ENCODE assay signal across 18 mouse cellular contexts in genomic region chr1:21010282-21010800, GRCm38 (mm10). TPM values are rescaled to one million over a fixed set of nuclear protein-coding genes. Genes with fewer than 3 reads are reported as not detected.
A peak's percentile ranks its signal among the peaks of the same experiment; 100 is the strongest.
DNase-seq lines count a peak whose midpoint lies in the region; ATAC-seq and TF ChIP-seq lines count a peak whose summit lies in the region.
"Had no signal": no experiment of that assay in that cellular context is flagged by ENCODE, and none has a peak within 500 bp of the region (broad histone marks: within the 10 kb centered on the region; RNA-seq: fewer than 3 reads in every experiment).

No protein-coding gene starts in this region.

- 0 out of 2 replicates have a peak, but pooled peaks cover 7% of the 10 kb centered on the region for H3K4me1 ChIP-seq in heart, postnatal 0 days (ENCODE audit: control insufficient read depth, insufficient read depth)
- peaks cover 19% of the 10 kb centered on the region for H3K4me1 ChIP-seq in heart, embryonic 10.5 days
- H3K4me1 ChIP-seq in embryonic facial prominence, embryonic 14.5 days (ENCODE audit: control insufficient read depth, insufficient read depth, low read length), result no peaks in the 10 kb centered on the region; the same call in 1 of the 2 replicates
- H3K4me1 ChIP-seq: neural tube, embryonic 13.5 days had no signal

- ATAC-seq in heart, postnatal 0 days (ENCODE audit: insufficient read depth, low read depth), result no peak
- no peak for ATAC-seq in embryonic facial prominence, embryonic 14.5 days (ENCODE audit: low read depth)
- ATAC-seq: CD4-positive, CD25-positive, alpha-beta regulatory T cell, adult 4 months had no signal

- TF ChIP-seq EP300 in heart, postnatal 0 days (IDR thresholded peaks at IDR 0.05; ENCODE audit: low read depth), result no peak

- H3K9ac ChIP-seq in heart, postnatal 0 days (replicated peaks; ENCODE audit: low read depth, low read length), result no peak overlapping the region
- H3K9ac ChIP-seq in embryonic facial prominence, embryonic 14.5 days (ENCODE audit: low read depth, low read length), result no peak overlapping the region
- H3K9ac ChIP-seq: liver, embryonic 14.5 days; neural tube, embryonic 13.5 days; stomach, embryonic 15.5 days had no signal

- peaks cover 33% of the 10 kb centered on the region for H3K36me3 ChIP-seq in heart, postnatal 0 days (replicated peaks; ENCODE audit: control insufficient read depth, insufficient read depth, low read length)
- peaks cover 25% of the 10 kb centered on the region for H3K36me3 ChIP-seq in heart, embryonic 10.5 days
- peaks cover 44% of the 10 kb centered on the region for H3K36me3 ChIP-seq in embryonic facial prominence, embryonic 14.5 days (ENCODE audit: control insufficient read depth, insufficient read depth, low read length)

- H3K9me3 ChIP-seq in heart, postnatal 0 days (replicated peaks; ENCODE audit: control insufficient read depth, low read length), result no peaks in the 10 kb centered on the region
- no peaks in the 10 kb centered on the region for H3K9me3 ChIP-seq in heart, embryonic 10.5 days
- H3K9me3 ChIP-seq in embryonic facial prominence, embryonic 14.5 days (ENCODE audit: control insufficient read depth, low read length), result no peaks in the 10 kb centered on the region
- H3K9me3 ChIP-seq: hindbrain, embryonic 10.5 days; neural tube, embryonic 13.5 days; stomach, embryonic 15.5 days had no signal

- H3K4me3 ChIP-seq in heart, postnatal 0 days (ENCODE audit: low read depth, low read length), result no peak overlapping the region
- H3K4me3 ChIP-seq in heart, embryonic 10.5 days, result no peak overlapping the region
- H3K4me3 ChIP-seq in embryonic facial prominence, embryonic 14.5 days (ENCODE audit: low read depth, low read length), result no peak overlapping the region
- H3K4me3 ChIP-seq: hindbrain, embryonic 10.5 days; neural tube, embryonic 13.5 days; stomach, embryonic 15.5 days had no signal

- peak; percentile 4 for DNase-seq in heart, postnatal 0 days (ENCODE audit: low spot score)
- no peak for DNase-seq in heart, embryonic 10.5 days (ENCODE audit: low spot score)
- DNase-seq in brain, adult 2 months (ENCODE audit: low read depth, low spot score), result peak; percentile 44
- DNase-seq in embryonic facial prominence, embryonic 14.5 days (ENCODE audit: low spot score), result peak; percentile 30
- peak; percentile 44 for DNase-seq in lung, postnatal 10 days
- DNase-seq in ovary, adult 18-20 months (ENCODE audit: low spot score), result no peak
- DNase-seq in adrenal gland, postnatal 14 days, result no peak
- no peak for DNase-seq in cerebellum, adult 9-10 months
- DNase-seq: adrenal gland, postnatal 10 days; cerebellum, adult 9-11 months; kidney, postnatal 10 days had no signal

- WGBS in heart, postnatal 0 days, result 55% methylated on average over 6 of the region's 6 CpGs
- 58% methylated on average over 6 of the region's 6 CpGs for WGBS in heart, embryonic 10.5 days
- WGBS in embryonic facial prominence, embryonic 14.5 days, result 65% methylated on average over 6 of the region's 6 CpGs

- H3K27me3 ChIP-seq in heart, postnatal 0 days (ENCODE audit: control insufficient read depth, insufficient read depth, low read length), result no peaks in the 10 kb centered on the region
- no peaks in the 10 kb centered on the region for H3K27me3 ChIP-seq in heart, embryonic 10.5 days (ENCODE audit: insufficient read depth, poor library complexity, severe bottlenecking)
- H3K27me3 ChIP-seq in embryonic facial prominence, embryonic 14.5 days (replicated peaks; ENCODE audit: control insufficient read depth, insufficient read depth, low read length), result no peaks in the 10 kb centered on the region
- H3K27me3 ChIP-seq: neural tube, embryonic 13.5 days; stomach, embryonic 15.5 days had no signal

- TF ChIP-seq CTCF in heart, postnatal 0 days (IDR thresholded peaks at IDR 0.05; ENCODE audit: low read depth), result no peak

- H3K27ac ChIP-seq in heart, postnatal 0 days (ENCODE audit: low read depth), result no peak overlapping the region
- H3K27ac ChIP-seq in heart, embryonic 10.5 days, result no peak overlapping the region
- H3K27ac ChIP-seq in embryonic facial prominence, embryonic 14.5 days (replicated peaks; ENCODE audit: low read depth, low read length), result no peak overlapping the region
- H3K27ac ChIP-seq: hindbrain, embryonic 10.5 days; liver, embryonic 14.5 days; neural tube, embryonic 13.5 days; stomach, embryonic 15.5 days had no signal

- no peak overlapping the region for H3K4me2 ChIP-seq in heart, postnatal 0 days (ENCODE audit: low read depth, low read length)
- no peak overlapping the region for H3K4me2 ChIP-seq in embryonic facial prominence, embryonic 14.5 days (ENCODE audit: low read depth, low read length)
- H3K4me2 ChIP-seq: neural tube, embryonic 13.5 days; stomach, embryonic 15.5 days had no signal

RNA-seq across cellular contexts. Expression of gene Efhc1, which starts 58.9 kb away (rescaled TPM):
- total RNA-seq in heart, postnatal 0 days (2014; rRNA removed; ENCODE audit: low replicate concordance), result 0.27 TPM in 1 of 2 replicates, not detected in the other
- 0.64 and 1.4 TPM in 2 replicates for polyA plus RNA-seq in heart, postnatal 0 days (2015; fragmentation: Nextera tagmentation; extraction: Ambion mirVana)
- 0.75 and 1.1 TPM in 2 replicates for polyA plus RNA-seq in heart, embryonic 10.5 days (2016; fragmentation: Nextera tagmentation; extraction: Ambion mirVana)
- 5.7 and 10.6 TPM in 2 replicates for polyA plus RNA-seq in embryonic facial prominence, embryonic 14.5 days (2014; fragmentation: Nextera tagmentation; extraction: Ambion mirVana)
- 1.7 and 1.9 TPM in 2 replicates for total RNA-seq in adrenal gland, postnatal 14 days (2021)
- total RNA-seq: megakaryocyte-erythroid progenitor cell, adult 5-6 weeks; MEL had no signal

Comparison
In these comparisons a context has a peak if more than half of its experiments do, and no peak if none do; other contexts are left out.
1. DNase-seq: peak in heart, postnatal 0 days (single experiment), brain, adult 2 months (single experiment), embryonic facial prominence, embryonic 14.5 days (single experiment) and lung, postnatal 10 days (single experiment); none in heart, embryonic 10.5 days (single experiment), ovary, adult 18-20 months (single experiment), adrenal gland, postnatal 14 days (single experiment) and cerebellum, adult 9-10 months (single experiment).